Mouse (Mus musculus): ENCODE results near the gene Nfkb1.

DNA sequence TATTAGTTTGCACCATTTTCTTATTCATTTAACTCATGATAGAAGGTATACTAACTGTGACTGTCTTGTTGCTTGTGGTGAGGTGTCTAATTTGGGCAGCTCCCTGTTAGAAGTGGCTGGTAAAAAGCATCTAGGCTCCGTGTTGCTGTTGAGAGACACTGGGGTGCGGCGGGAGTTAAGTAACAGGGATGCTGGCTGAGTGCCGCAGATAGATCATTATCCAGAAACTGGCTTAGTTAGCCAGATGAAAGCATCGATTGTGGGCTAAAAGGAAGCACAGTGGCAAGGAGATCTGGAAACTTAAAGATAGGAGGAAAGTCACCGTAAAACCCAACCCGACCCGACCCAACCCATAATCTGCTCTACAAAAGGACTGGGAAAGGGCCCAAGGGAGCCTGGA lies 49.4 kb upstream of the Nfkb1 start:
- TF ChIP-seq E2F4 (IDR thresholded peaks at IDR 0.05; ENCODE audit: insufficient replicate concordance, low read depth, low read length): no peak
- no peak for TF ChIP-seq CTCF (conservative IDR thresholded peaks at IDR 0.05 in 1 of 2, IDR thresholded peaks at IDR 0.05 in 1 of 2; ENCODE audit: low read depth in 2 of 2, low read length in 2 of 2)
- no peak for TF ChIP-seq MAFK (IDR thresholded peaks at IDR 0.05; ENCODE audit: insufficient replicate concordance, low read length)
- no peak for TF ChIP-seq ETS1 (conservative IDR thresholded peaks at IDR 0.05; ENCODE audit: low read depth, low read length)

All from CH12.LX (cell line).